Mouse (Mus musculus) MEL (cell line): ENCODE data around the gene Rmnd5b. TPM values are rescaled to one million over a fixed set of nuclear protein-coding genes. Genes with fewer than 3 reads are reported as not detected.

Source experiments
- DNase-seq: peaks from one replicate; pipeline ENCODE4 v3.0.0; 2011; ENCODE audit warnings: low read depth, low spot score
- H3K27ac ChIP-seq: 2 replicates; pipeline ENCODE4 v1.5.1; 2012; ENCODE audit warnings: low read depth, mild to moderate bottlenecking, control low read depth, low read length, moderate library complexity; ENCODE audit not compliant: control insufficient read depth
- H3K27me3 ChIP-seq, 2 experiments: fragments of 150-350 bp in 1 of 2; sonication (generic) in 1 of 2; 2 replicates each; pipeline ENCODE4 v1.6.1; 2012; ENCODE audit warnings: low read length in 2 of 2, mild to moderate bottlenecking in 2 of 2, improper control_type of control experiment in 1 of 2, moderate library complexity in 1 of 2; ENCODE audit not compliant: insufficient read depth in 2 of 2, control insufficient read depth in 1 of 2
- H3K36me3 ChIP-seq, 2 experiments: 2 replicates each; pipeline ENCODE4 v1.6.1; 2012 to 2014; ENCODE audit warnings: low read length in 2 of 2, improper control_type of control experiment in 1 of 2, inconsistent platforms in 1 of 2, mild to moderate bottlenecking in 1 of 2; ENCODE audit not compliant: insufficient read depth in 2 of 2, control insufficient read depth in 1 of 2
- H3K4me1 ChIP-seq, 2 experiments: fragments of 150-350 bp in 1 of 2; sonication (generic) in 1 of 2; 2 replicates each; pipeline ENCODE4 v1.6.1; 2012; ENCODE audit warnings: low read length in 2 of 2, improper control_type of control experiment in 1 of 2, mild to moderate bottlenecking in 1 of 2; ENCODE audit not compliant: insufficient read depth in 2 of 2, control insufficient read depth in 1 of 2
- H3K4me3 ChIP-seq, 2 experiments: fragments of 150-350 bp in 1 of 2; sonication (generic) in 1 of 2; 2 replicates each; pipeline ENCODE4 v1.5.1; 2012; ENCODE audit warnings: low read depth in 2 of 2, low read length in 2 of 2, mild to moderate bottlenecking in 2 of 2, moderate library complexity in 2 of 2, control low read depth in 1 of 2, improper control_type of control experiment in 1 of 2; ENCODE audit not compliant: control insufficient read depth in 1 of 2, insufficient read depth in 1 of 2
- H3K79me2 ChIP-seq: 2 replicates; pipeline ENCODE4 v1.6.1; 2012; ENCODE audit warnings: mild to moderate bottlenecking, low read length, moderate library complexity; ENCODE audit not compliant: control insufficient read depth, poor library complexity, insufficient read depth
- H3K9ac ChIP-seq: 2 replicates; pipeline ENCODE4 v1.6.1; 2012; ENCODE audit warnings: low read depth, mild to moderate bottlenecking, control low read depth, low read length, moderate library complexity; ENCODE audit not compliant: control insufficient read depth, poor library complexity, severe bottlenecking
- H3K9me3 ChIP-seq: fragments of 150-350 bp; sonication (generic); replicated peaks from 2 replicates; pipeline ENCODE4 v1.6.1; 2012; ENCODE audit warnings: mild to moderate bottlenecking, low read length, improper control_type of control experiment, moderate library complexity; ENCODE audit not compliant: insufficient read depth
- E2F4 ChIP-seq: IDR thresholded peaks from 2 replicates; pipeline ENCODE4 v1.6.1; 2011; ENCODE audit warnings: low read depth, low read length, improper control_type of control experiment, borderline replicate concordance
- EP300 ChIP-seq, 2 experiments: IDR thresholded peaks; 2 replicates each; pipeline ENCODE4 v1.6.1; 2011; ENCODE audit warnings: improper control_type of control experiment in 2 of 2, low read length in 2 of 2, low read depth in 1 of 2, mild to moderate bottlenecking in 1 of 2
- MAZ ChIP-seq: IDR thresholded peaks from 2 replicates; pipeline ENCODE4 v1.6.1; 2012; ENCODE audit warnings: low read depth, mild to moderate bottlenecking, inconsistent platforms, low read length, improper control_type of control experiment
- NRF1 ChIP-seq: IDR thresholded peaks from 2 replicates; pipeline ENCODE4 v1.6.1; 2014; ENCODE audit warnings: low read depth, mild to moderate bottlenecking, inconsistent platforms, low read length, improper control_type of control experiment, moderate library complexity; ENCODE audit not compliant: poor library complexity, insufficient read depth, severe bottlenecking
- POLR2AphosphoS2 ChIP-seq: IDR thresholded peaks from 2 replicates; pipeline ENCODE4 v1.6.1; 2011; ENCODE audit warnings: low read length, improper control_type of control experiment
- POLR2AphosphoS5 ChIP-seq: IDR thresholded peaks from 2 replicates; pipeline ENCODE4 v1.6.1; 2012; ENCODE audit warnings: low read depth, borderline replicate concordance, mild to moderate bottlenecking, inconsistent platforms, low read length, moderate library complexity, mixed read lengths
- RAD21 ChIP-seq: IDR thresholded peaks from 2 replicates; pipeline ENCODE4 v1.6.1; 2011; ENCODE audit warnings: mild to moderate bottlenecking, low read depth, low read length, improper control_type of control experiment
- TBP ChIP-seq: IDR thresholded peaks from 2 replicates; pipeline ENCODE4 v1.8.0; 2011; ENCODE audit warnings: low read depth, low read length, improper control_type of control experiment
- ZC3H11A ChIP-seq: IDR thresholded peaks from 2 replicates; pipeline ENCODE4 v1.6.1; 2012; ENCODE audit warnings: low read depth, mild to moderate bottlenecking, inconsistent platforms, low read length, improper control_type of control experiment
- ZKSCAN1 ChIP-seq: IDR thresholded peaks from 2 replicates; pipeline ENCODE4 v1.6.1; 2012; ENCODE audit warnings: low read depth, mild to moderate bottlenecking, inconsistent platforms, low read length, improper control_type of control experiment, moderate library complexity
- ZNF384 ChIP-seq: IDR thresholded peaks from 2 replicates; pipeline ENCODE4 v1.6.1; 2012; ENCODE audit warnings: low read depth, mild to moderate bottlenecking, inconsistent platforms, low read length, improper control_type of control experiment
- polyA plus RNA-seq, 2 experiments: library from polyadenylated mRNA; stranded (reverse) in 1 of 2; unstranded in 1 of 2; fragments of >175 nt in 1 of 2; fragments of >200 nt in 1 of 2; gene quantifications; 2 replicates each; pipeline versions ENCODE4 v1.2.1 to v1.2.4; 2012; ENCODE audit warnings: low replicate concordance in 2 of 2, low read depth in 1 of 2; ENCODE audit not compliant: insufficient read length in 2 of 2, insufficient read depth in 1 of 2, missing spikeins in 1 of 2
- total RNA-seq: library from RNA; depleted of rRNA; stranded (reverse); fragments of 300-350 nt; gene quantifications from 2 replicates; pipeline ENCODE4 v1.2.3, GENCODE M21; 2012

Rmnd5b gene
- total and polyA plus RNA-seq, 3 experiments: 52.5 to 63.0 TPM; not detected in 1

GRCm38 (mm10) chr11:51675386-51675785 is 39.7 kb upstream of the Rmnd5b start:
- no peak for DNase-seq
- Histone ChIP-seq H3K9ac (no peak overlapping the region), H3K9me3 (no peaks in the 10 kb centered on the region), H3K27ac (no peak overlapping the region), H3K79me2 (no peaks in the 10 kb centered on the region), H3K36me3 (peaks cover 0 to 9% of the 10 kb centered on the region in 2 experiments; a peak in 2 of 4 replicates), H3K4me1 (peaks cover 3 to 19% of the 10 kb centered on the region in 2 experiments), H3K4me3 (no peak overlapping the region), H3K27me3 (no peaks in the 10 kb centered on the region)
- TF ChIP-seq MAZ: no peak
- TF ChIP-seq RAD21: no peak
- no peak for TF ChIP-seq POLR2AphosphoS2
- TF ChIP-seq POLR2AphosphoS5: no peak
- TF ChIP-seq ZNF384: peak; percentile 50; the same call in 1 of the 2 replicates

- no peak for TF ChIP-seq ZC3H11A
- no peak for TF ChIP-seq NRF1
- TF ChIP-seq E2F4: no peak
- no peak overlapping the region for H3K27ac ChIP-seq
- DNase-seq: no peak
Observed at GRCm38 (mm10) chr11:51673291-51673690, 37.6 kb upstream of the Rmnd5b start.

GRCm38 (mm10) chr11:51671376-51671775 is 35.7 kb upstream of the Rmnd5b start:
- H3K4me3 ChIP-seq: no peak overlapping the region
- no peak overlapping the region for H3K27ac ChIP-seq
- H3K27me3 ChIP-seq: no peaks in the 10 kb centered on the region
- peak; percentile 91 for DNase-seq
- no peaks in the 10 kb centered on the region for H3K79me2 ChIP-seq
- H3K9ac ChIP-seq: no peak overlapping the region
- H3K36me3 ChIP-seq: peaks cover 0 to 6% of the 10 kb centered on the region in 2 experiments; a peak in 2 of 4 replicates
- peaks cover 3 to 9% of the 10 kb centered on the region in 2 experiments; a peak in 3 of 4 replicates for H3K4me1 ChIP-seq
- TF ChIP-seq EP300 (IDR thresholded peaks at IDR 0.05; ENCODE audit: low read depth in 1 of 2, low read length in 2 of 2) (0 out of 4 replicates have a peak, but pooled peaks of 1 of the 2 experiments have one; percentile 10), TBP (peak; percentile 61; the same call in 1 of the 2 replicates), ZKSCAN1 (no peak)
- H3K9me3 ChIP-seq: no peaks in the 10 kb centered on the region

More at GRCm38 (mm10) chr11:51673291-51673690, 37.6 kb upstream of the Rmnd5b start:
- Histone ChIP-seq H3K36me3 (peaks cover 0 to 9% of the 10 kb centered on the region in 2 experiments; a peak in 2 of 4 replicates), H3K4me3 (no peak overlapping the region), H3K79me2 (no peaks in the 10 kb centered on the region), H3K9ac (no peak overlapping the region), H3K4me1 (peaks cover 3 to 18% of the 10 kb centered on the region in 2 experiments), H3K9me3 (no peaks in the 10 kb centered on the region), H3K27me3 (no peaks in the 10 kb centered on the region)
